Mouse (Mus musculus): ENCODE measurements at regions not wholly inside any gene's neighbourhood (a gene's known extent, or its start where the extent isn't known, plus 50 kb on each side); places are given as distances from the start of the nearest gene placed in this dataset.
A peak's percentile ranks its signal among the peaks of the same experiment; 100 is the strongest.
"Not testable (repeated sequence)": the region's sequence is repeated elsewhere in the genome, so short reads cannot be mapped to it uniquely, and the experiment has no call there.

GRCm38 (mm10) chr5:56207877-56208276 lies 1509.9 kb upstream of the Pcdh7 start:
- no peak for DNase-seq (ENCODE audit: low spot score)
- no peaks in the 10 kb centered on the region for H3K4me1 ChIP-seq (replicated peaks; ENCODE audit: control insufficient read depth, insufficient read depth)
- WGBS = 46% methylated on average over 2 of the region's 2 CpGs

GRCm38 (mm10) chr5:56215842-56216241 lies 1501.9 kb upstream of the Pcdh7 start:
- 88% methylated on average over 2 of the region's 2 CpGs for WGBS
- no peaks in the 10 kb centered on the region for H3K4me1 ChIP-seq (replicated peaks; ENCODE audit: control insufficient read depth, insufficient read depth)
- H3K4me3 ChIP-seq (ENCODE audit: low read depth, low read length) = no peak overlapping the region
- no peak overlapping the region for H3K9ac ChIP-seq (ENCODE audit: low read length)
- no peak for TF ChIP-seq EP300 (optimal IDR thresholded peaks at IDR 0.05)
- no peak for TF ChIP-seq CTCF (IDR thresholded peaks at IDR 0.05; ENCODE audit: low read depth)
- no peak overlapping the region for H3K4me2 ChIP-seq (replicated peaks; ENCODE audit: low read depth)
- no peak overlapping the region for H3K27ac ChIP-seq (replicated peaks)
- H3K36me3 ChIP-seq (ENCODE audit: control insufficient read depth, insufficient read depth, low read length) = no peaks in the 10 kb centered on the region
- DNase-seq (ENCODE audit: low spot score) = no peak
- no peak for ATAC-seq (ENCODE audit: low FRiP score, low TSS enrichment)
- no peaks in the 10 kb centered on the region for H3K27me3 ChIP-seq (ENCODE audit: control insufficient read depth, insufficient read depth, low read length)
- no peaks in the 10 kb centered on the region for H3K9me3 ChIP-seq (ENCODE audit: control insufficient read depth, low read length)

More at GRCm38 (mm10) chr5:56207877-56208276, 1509.9 kb upstream of the Pcdh7 start:
- ATAC-seq (ENCODE audit: low FRiP score, low TSS enrichment) = no peak
- Histone ChIP-seq H3K9ac (ENCODE audit: low read length) (no peak overlapping the region), H3K27ac (replicated peaks) (no peak overlapping the region), H3K36me3 (ENCODE audit: control insufficient read depth, insufficient read depth, low read length) (no peaks in the 10 kb centered on the region), H3K4me3 (ENCODE audit: low read depth, low read length) (no peak overlapping the region), H3K27me3 (ENCODE audit: control insufficient read depth, insufficient read depth, low read length) (no peaks in the 10 kb centered on the region), H3K9me3 (ENCODE audit: control insufficient read depth, low read length) (no peaks in the 10 kb centered on the region), H3K4me2 (replicated peaks; ENCODE audit: low read depth) (no peak overlapping the region)
- no peak for TF ChIP-seq EP300 (optimal IDR thresholded peaks at IDR 0.05)
- peak; percentile 51 for TF ChIP-seq CTCF (IDR thresholded peaks at IDR 0.05; ENCODE audit: low read depth)

GRCm38 (mm10) chr5:56266121-56266520 lies 1451.6 kb upstream of the Pcdh7 start:
- TF ChIP-seq EP300 (optimal IDR thresholded peaks at IDR 0.05) (no peak), CTCF (IDR thresholded peaks at IDR 0.05; ENCODE audit: low read depth) (no peak)
- no peak for ATAC-seq (ENCODE audit: low FRiP score, low TSS enrichment)
- 77% methylated on average over 3 of the region's 3 CpGs for WGBS

GRCm38 (mm10) chr5:56291666-56292065 lies 1426.1 kb upstream of the Pcdh7 start:
- H3K27me3 ChIP-seq (ENCODE audit: control insufficient read depth, insufficient read depth, low read length); H3K36me3 ChIP-seq (ENCODE audit: control insufficient read depth, insufficient read depth, low read length); DNase-seq (ENCODE audit: low spot score); H3K4me1 ChIP-seq (replicated peaks; ENCODE audit: control insufficient read depth, insufficient read depth); ATAC-seq (ENCODE audit: low FRiP score, low TSS enrichment); H3K9me3 ChIP-seq (ENCODE audit: control insufficient read depth, low read length); H3K4me2 ChIP-seq (replicated peaks; ENCODE audit: low read depth); H3K27ac ChIP-seq (replicated peaks); H3K4me3 ChIP-seq (ENCODE audit: low read depth, low read length); H3K9ac ChIP-seq (ENCODE audit: low read length): not testable (repeated sequence)
- WGBS = 63% methylated on average over 1 of the region's 1 CpGs

More at GRCm38 (mm10) chr5:56266121-56266520, 1451.6 kb upstream of the Pcdh7 start:
- no peak overlapping the region for H3K27ac ChIP-seq (replicated peaks)
- H3K9ac ChIP-seq (ENCODE audit: low read length) = no peak overlapping the region
- no peaks in the 10 kb centered on the region for H3K27me3 ChIP-seq (ENCODE audit: control insufficient read depth, insufficient read depth, low read length)
- no peaks in the 10 kb centered on the region for H3K4me1 ChIP-seq (replicated peaks; ENCODE audit: control insufficient read depth, insufficient read depth)
- no peaks in the 10 kb centered on the region for H3K9me3 ChIP-seq (ENCODE audit: control insufficient read depth, low read length)
- no peak overlapping the region for H3K4me2 ChIP-seq (replicated peaks; ENCODE audit: low read depth)
- no peak for DNase-seq (ENCODE audit: low spot score)
- no peaks in the 10 kb centered on the region for H3K36me3 ChIP-seq (ENCODE audit: control insufficient read depth, insufficient read depth, low read length)
- no peak overlapping the region for H3K4me3 ChIP-seq (ENCODE audit: low read depth, low read length)

Data from stomach, postnatal 0 days (tissue).